Mouse (Mus musculus): ENCODE results near the gene Ift74. TPM values are rescaled to one million over a fixed set of nuclear protein-coding genes. Genes with fewer than 3 reads are reported as not detected.

The Ift74 gene
- 6.9 TPM for polyA plus RNA-seq (2014; fragmentation: Illumina TruSeq; extraction: RNeasy Lipid Tissue Mini Kit (QIAGEN cat#74804); ENCODE audit: low read depth, low replicate concordance)

GRCm38 (mm10) chr4:94613972-94614626 is at the start of gene Ift74:
TSS of gene Ift74 (plus strand) at chr4:94614491.

GRCm38 (mm10) chr4:94603031-94603629 is 11.2 kb upstream of the Ift74 start, which contains the start of gene Plaa:
TSS of gene Plaa (minus strand) at chr4:94603244.

DNA sequence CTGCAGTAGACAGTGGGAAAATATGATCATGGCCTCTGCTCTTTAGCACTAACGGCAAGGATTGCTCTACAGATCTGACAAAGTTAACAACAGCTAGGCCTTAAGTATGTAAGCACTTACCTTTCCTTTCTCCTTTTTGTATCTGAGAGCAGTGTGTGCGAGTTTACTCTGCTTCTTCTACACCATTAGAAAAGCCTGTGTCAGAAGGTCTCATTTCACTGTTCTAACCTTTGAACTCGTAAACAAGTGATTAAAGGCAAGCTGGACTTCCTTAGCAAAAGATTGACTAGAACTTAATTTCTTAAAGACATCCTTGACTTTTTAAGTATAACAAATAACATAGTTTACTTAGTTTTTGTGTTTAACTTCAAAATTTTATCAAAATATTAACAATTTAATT is 35.6 kb downstream of the Ift74 start, which contains the start of gene Lrrc19:
TSS of gene Lrrc19 (minus strand) at position 225 of the 400 bp plus-strand sequence.

DNA sequence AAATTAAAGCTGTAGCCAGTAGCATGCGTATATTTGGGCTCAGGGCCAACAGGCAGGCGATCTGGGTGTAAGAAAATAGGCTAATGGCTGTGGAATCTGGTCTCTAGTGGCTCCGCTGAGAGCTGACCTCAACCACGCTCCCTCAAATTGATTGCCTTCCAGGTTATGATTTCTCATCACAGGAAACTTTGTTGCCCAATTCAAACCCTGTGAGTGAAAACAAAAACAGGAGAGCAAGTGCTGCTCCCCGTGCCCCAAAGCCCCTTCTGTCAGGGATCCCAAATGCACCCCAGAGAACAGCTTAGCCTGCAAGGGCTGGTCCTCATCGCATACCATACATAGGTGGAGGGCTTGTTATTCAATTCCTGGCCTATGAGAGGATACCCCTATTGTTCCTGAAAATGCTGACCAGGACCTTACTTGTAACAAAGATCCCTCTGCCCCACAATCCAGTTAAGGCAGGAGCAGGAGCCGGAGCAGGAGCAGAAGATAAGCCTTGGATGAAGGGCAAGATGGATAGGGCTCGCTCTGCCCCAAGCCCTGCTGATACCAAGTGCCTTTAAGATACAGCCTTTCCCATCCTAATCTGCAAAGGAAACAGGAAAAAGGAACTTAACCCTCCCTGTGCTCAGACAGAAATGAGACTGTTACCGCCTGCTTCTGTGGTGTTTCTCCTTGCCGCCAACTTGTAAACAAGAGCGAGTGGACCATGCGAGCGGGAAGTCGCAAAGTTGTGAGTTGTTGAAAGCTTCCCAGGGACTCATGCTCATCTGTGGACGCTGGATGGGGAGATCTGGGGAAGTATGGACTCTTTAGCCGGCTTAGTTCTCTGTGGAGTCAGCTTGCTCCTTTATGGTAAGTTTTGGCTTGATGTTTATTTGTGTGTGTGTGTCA is 124.8 kb downstream of the Ift74 start, which contains the start of gene Tek:
TSS of gene Tek (plus strand) at position 452 of the 894 bp plus-strand sequence.

Other genes starting within 250 kb of the Ift74 start
- not detected for gene Gm10306, start 57.9 kb upstream of the Ift74 start, polyA plus RNA-seq (2014; fragmentation: Illumina TruSeq; extraction: RNeasy Lipid Tissue Mini Kit (QIAGEN cat#74804); ENCODE audit: low read depth, low replicate concordance)
- gene Caap1, start 57.7 kb upstream of the Ift74 start, polyA plus RNA-seq (2014; fragmentation: Illumina TruSeq; extraction: RNeasy Lipid Tissue Mini Kit (QIAGEN cat#74804); ENCODE audit: low read depth, low replicate concordance): 3.5 TPM
- gene Plaa, start 11.2 kb upstream of the Ift74 start, polyA plus RNA-seq (2014; fragmentation: Illumina TruSeq; extraction: RNeasy Lipid Tissue Mini Kit (QIAGEN cat#74804); ENCODE audit: low read depth, low replicate concordance): 49.1 TPM
- not detected for gene Lrrc19, start 35.7 kb downstream of the Ift74 start, polyA plus RNA-seq (2014; fragmentation: Illumina TruSeq; extraction: RNeasy Lipid Tissue Mini Kit (QIAGEN cat#74804); ENCODE audit: low read depth, low replicate concordance)
- gene Tek, start 124.8 kb downstream of the Ift74 start, polyA plus RNA-seq (2014; fragmentation: Illumina TruSeq; extraction: RNeasy Lipid Tissue Mini Kit (QIAGEN cat#74804); ENCODE audit: low read depth, low replicate concordance): 38.6 TPM

All from heart, adult 10 weeks (tissue).